Mouse (Mus musculus) liver, postnatal 0 days (tissue): ENCODE measurements around the gene Mical3.
A peak's percentile ranks its signal among the peaks of the same experiment; 100 is the strongest.

ENCODE experiments used
- CTCF ChIP-seq: sonication (generic); IDR thresholded peaks from 2 replicates; pipeline ENCODE4 v1.5.1; 2016; ENCODE audit warnings: antibody characterized with exemption, low read depth
- EP300 ChIP-seq: IDR thresholded peaks from 2 replicates; pipeline ENCODE4 v1.6.1; 2016; ENCODE audit warnings: antibody characterized with exemption, low read depth, mild to moderate bottlenecking

GRCm38 (mm10) chr6:121171102-121171501 lies 40.3 kb upstream of the Mical3 start:
- TF ChIP-seq EP300 (0 out of 2 replicates have a peak, but pooled peaks have one; percentile 24), CTCF (no peak)
